Mouse (Mus musculus): ENCODE results near the gene Zpbp.

- peak; percentile 89 for TF ChIP-seq CTCF (IDR thresholded peaks at IDR 0.05; ENCODE audit: low read depth, low read length)
- no peak for TF ChIP-seq POLR2A (IDR thresholded peaks at IDR 0.05; ENCODE audit: borderline replicate concordance, low read depth, low read length)
These were observed at the start of gene Zpbp, which contains the start of gene Spata48 for GRCm38 (mm10) chr11:11461635-11462560.

All from bone marrow macrophage, adult 2 months (primary cell).